Mouse (Mus musculus): ENCODE results near the gene Il15. TPM values are rescaled to one million over a fixed set of nuclear protein-coding genes. Genes with fewer than 3 reads are reported as not detected.

The Il15 gene
- polyA plus RNA-seq, 1 experiment, result not detected

DNA sequence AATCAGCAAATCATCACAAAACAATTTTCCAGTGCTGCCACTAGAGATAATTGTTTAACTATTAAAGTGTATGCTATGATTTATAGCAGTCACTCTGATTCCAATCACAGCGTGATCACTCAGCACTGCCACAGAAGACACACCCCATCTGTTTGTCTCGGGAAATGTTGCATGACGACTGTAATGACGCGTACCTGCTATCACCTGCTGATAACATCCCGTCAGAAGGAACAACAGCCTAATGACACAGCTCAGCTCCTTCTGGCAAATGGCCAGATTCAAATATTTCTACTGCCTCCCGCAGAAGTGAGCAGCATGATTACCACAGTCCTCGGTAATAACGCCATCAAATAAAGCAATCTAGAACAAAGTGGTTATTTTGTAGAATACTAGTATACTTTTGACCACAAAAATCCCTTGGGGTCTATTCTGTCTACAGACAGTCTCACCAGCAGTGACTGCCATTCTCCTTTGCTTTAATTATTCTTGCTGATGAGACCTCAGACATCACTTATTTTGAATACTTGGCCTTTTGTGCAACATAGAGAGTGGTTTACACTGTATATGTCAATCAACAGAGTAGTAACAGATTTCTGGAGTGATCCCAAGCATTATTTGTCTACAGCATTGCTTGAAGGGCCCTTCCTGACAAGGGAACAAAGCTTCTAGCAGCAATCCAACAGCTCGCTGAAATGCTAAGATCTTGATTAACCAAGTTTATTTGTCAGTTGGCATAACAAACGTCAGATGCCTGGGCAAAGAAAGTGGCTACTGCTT lies 18.4 kb downstream of the Il15 start:
- no peak for TF ChIP-seq GATA1 (IDR thresholded peaks at IDR 0.05; ENCODE audit: low read length)

DNA sequence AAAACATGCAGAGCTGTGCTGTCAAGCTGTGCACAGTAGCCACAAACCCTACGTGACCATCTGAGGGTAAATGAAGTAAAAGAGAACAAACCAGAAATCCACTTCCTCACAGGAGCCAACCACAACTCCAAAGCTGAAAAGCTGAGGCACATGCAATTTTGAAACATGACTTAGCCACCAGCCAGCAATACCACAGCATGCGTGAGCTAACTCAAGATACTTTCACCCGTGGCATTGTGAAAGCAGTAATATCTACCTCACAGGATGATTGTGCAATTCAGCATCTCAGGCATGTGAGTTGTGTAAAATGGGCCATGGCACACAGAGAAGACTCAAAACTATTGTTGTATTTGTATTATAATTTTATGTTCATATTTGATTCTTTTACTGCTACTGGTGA lies 19.7 kb downstream of the Il15 start:
- TF ChIP-seq GATA1 (IDR thresholded peaks at IDR 0.05; ENCODE audit: low read length), result no peak

DNA sequence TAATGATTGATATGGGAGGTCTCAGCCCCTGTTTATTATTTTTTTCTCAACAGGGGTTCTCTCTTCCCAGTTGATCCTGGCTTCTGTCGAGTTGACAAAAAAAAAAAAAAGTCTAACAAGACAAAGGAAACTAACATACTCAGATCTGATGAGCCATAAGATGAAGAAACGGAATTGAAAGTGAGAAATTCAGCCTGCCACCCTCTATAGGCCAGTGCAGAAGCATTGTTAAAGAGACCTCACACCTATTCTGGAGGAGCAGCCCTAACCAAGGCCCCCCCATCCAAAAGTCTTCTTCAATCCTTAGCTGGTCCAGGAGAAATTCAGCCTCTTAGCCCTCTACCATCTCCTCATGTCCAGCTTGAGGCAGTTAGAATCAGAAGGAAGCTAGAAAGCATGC lies 20.7 kb downstream of the Il15 start:
- TF ChIP-seq GATA1 (IDR thresholded peaks at IDR 0.05; ENCODE audit: low read length), result no peak

DNA sequence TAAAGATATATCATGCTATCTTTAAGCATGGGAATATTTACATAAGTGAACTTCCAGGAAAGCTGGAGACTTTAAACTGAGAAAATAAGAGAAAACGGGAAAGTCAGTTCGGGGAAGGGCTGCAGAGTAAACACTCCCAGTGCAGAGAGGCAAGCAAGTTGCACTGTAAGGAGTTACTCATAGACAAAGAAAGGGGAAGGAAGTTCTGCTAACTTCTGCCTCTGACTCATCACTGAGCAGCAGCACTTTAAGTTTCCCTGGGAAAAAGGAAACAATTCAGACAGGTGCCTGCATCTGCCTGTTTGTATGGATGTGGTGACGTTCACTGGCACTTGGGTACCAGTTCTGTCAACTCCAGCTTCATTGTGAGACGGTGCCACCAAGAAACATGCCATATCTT lies 28.6 kb downstream of the Il15 start:
- TF ChIP-seq GATA1 (IDR thresholded peaks at IDR 0.05; ENCODE audit: low read length), result no peak

GRCm38 (mm10) chr8:82372846-82373245 lies 30.2 kb downstream of the Il15 start:
- TF ChIP-seq GATA1 (IDR thresholded peaks at IDR 0.05; ENCODE audit: low read length), result no peak

DNA sequence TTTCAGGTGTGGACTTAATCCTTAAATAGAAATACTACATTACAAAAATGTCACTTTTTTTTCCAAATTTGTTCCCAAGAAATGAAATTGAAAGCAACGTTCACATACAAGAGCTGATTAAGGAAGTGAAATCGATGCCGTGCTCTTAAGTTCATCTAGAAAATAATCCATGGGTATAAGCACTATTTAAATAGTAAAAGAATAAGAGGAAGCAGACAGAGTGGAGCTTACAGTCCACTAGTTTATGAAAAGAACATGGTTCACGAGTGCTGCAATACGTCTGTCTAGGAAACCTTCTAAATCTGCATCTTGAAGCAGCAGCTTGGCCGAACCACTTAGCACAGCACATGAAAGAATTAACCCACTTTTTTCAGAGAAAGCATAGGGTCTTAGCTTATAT lies 32.4 kb downstream of the Il15 start:
- TF ChIP-seq GATA1 (IDR thresholded peaks at IDR 0.05; ENCODE audit: low read length), result no peak

GRCm38 (mm10) chr8:82361061-82361460 lies 42.0 kb downstream of the Il15 start:
- no peak for TF ChIP-seq GATA1 (IDR thresholded peaks at IDR 0.05; ENCODE audit: low read length)

- no peak for TF ChIP-seq GATA1 (IDR thresholded peaks at IDR 0.05; ENCODE audit: low read length)
Measured at GRCm38 (mm10) chr8:82356091-82356490, 46.9 kb downstream of the Il15 start.

DNA sequence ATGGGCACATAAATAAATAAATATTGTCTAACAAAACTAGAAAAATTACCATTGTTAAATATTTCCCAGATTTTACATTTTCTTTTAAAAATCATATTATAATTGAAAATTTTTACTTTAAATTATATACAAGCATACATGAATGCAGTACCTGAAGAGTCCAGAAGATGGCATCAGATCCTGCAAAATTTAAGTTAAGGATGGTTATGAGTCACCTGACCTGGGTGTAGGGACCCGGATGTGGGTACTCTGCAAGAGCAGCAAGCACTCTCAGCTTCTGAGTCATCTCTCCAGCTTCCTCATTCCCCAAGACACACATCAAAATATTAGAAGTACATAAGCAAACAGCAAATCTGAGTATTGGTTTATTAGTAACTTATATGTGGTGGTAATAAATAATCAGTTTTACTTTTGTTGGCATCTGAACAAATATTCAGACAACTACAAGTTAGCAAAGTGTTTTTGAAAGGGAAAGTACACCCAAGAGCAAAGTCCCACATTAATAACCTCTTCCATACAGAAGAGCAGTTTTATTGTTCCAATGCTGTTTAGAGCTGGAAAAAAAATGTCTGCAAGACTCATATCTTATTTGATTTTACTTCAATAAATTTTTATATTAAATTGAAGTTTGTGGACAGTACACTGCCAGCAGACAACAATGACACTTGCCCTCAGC lies 51.6 kb downstream of the Il15 start:
- TF ChIP-seq GATA1 (IDR thresholded peaks at IDR 0.05; ENCODE audit: low read length), result no peak

- no peak for TF ChIP-seq GATA1 (IDR thresholded peaks at IDR 0.05; ENCODE audit: low read length)
Measured at GRCm38 (mm10) chr8:82349299-82349698, 53.7 kb downstream of the Il15 start.

GRCm38 (mm10) chr8:82346485-82346884 lies 56.5 kb downstream of the Il15 start:
- no peak for TF ChIP-seq GATA1 (IDR thresholded peaks at IDR 0.05; ENCODE audit: low read length)

GRCm38 (mm10) chr8:82331675-82332234 lies 71.3 kb downstream of the Il15 start:
- TF ChIP-seq GATA1 (IDR thresholded peaks at IDR 0.05; ENCODE audit: low read length), result no peak

DNA sequence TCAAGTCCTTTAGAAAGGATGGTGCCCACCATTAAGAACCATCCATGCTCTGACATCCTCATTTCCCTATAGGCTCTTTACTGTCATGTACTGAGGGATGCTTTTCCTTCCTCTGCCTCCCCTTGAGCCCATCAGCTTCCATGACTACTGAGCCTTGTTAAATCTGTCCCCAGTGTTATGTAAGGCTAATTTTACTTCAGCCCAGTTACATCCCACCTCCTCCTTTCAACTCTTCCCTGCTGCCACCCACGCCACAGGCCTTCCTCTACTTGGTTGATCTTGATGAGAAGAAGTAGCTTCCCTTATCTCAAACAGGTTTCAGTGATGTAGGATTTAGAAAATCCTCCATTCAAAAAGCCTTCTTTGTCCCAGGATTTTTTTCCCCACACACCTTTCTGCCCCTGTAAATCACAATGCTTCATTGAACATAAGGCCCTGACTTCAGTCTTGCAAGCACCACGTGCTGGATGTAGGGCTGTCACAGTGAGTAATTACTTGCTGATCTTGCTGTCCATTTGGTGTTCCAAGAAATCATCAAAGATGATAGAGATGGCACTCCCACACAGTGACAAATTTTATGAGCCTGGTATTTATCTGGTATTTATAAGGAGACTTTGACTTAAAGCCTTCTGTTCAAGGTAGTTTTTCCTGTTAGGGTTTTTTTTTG lies 74.9 kb downstream of the Il15 start:
- no peak for TF ChIP-seq GATA1 (IDR thresholded peaks at IDR 0.05; ENCODE audit: low read length)

- no peak for TF ChIP-seq GATA1 (IDR thresholded peaks at IDR 0.05; ENCODE audit: low read length)
Measured at GRCm38 (mm10) chr8:82326061-82326460, 77.0 kb downstream of the Il15 start.

GRCm38 (mm10) chr8:82325586-82325985 lies 77.4 kb downstream of the Il15 start:
- TF ChIP-seq GATA1 (IDR thresholded peaks at IDR 0.05; ENCODE audit: low read length), result no peak

DNA sequence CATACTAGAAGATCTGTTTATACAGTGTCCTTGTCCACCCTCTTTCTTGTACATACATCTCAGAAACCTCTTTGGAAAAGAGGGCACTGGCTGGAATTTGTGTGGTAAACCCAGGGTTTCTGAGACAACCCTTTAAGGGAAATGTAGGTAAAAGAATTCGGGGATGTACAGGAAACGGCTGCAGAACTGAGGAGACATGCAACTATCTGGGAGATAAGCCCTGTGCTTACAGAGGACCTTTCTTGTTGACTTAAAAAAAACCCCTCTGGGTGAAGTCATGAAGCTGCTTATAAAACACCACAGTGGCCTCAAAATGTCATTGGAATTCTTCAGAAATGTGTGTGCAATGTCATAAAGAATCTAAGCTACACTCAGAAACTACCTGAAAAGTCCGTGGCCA lies 85.6 kb downstream of the Il15 start:
- no peak for TF ChIP-seq GATA1 (IDR thresholded peaks at IDR 0.05; ENCODE audit: low read length)

All from G1E-ER4 (cell line).